Mouse (Mus musculus): Measurements from ENCODE around the gene Cblb. TPM values are rescaled to one million over a fixed set of nuclear protein-coding genes. Genes with fewer than 3 reads are reported as not detected.

Gene Cblb
- polyA plus RNA-seq, 1 experiment from 2014 or later, result 31.5 TPM

- Histone ChIP-seq H3K36me3 (peaks cover 25% of the 10 kb centered on the region), H3K27ac (no peak overlapping the region)
- WGBS, result 81% methylated on average over 11 of the region's 11 CpGs
Observed at GRCm38 (mm10) chr16:52146976-52147696, 116.1 kb downstream of the Cblb start.

DNA sequence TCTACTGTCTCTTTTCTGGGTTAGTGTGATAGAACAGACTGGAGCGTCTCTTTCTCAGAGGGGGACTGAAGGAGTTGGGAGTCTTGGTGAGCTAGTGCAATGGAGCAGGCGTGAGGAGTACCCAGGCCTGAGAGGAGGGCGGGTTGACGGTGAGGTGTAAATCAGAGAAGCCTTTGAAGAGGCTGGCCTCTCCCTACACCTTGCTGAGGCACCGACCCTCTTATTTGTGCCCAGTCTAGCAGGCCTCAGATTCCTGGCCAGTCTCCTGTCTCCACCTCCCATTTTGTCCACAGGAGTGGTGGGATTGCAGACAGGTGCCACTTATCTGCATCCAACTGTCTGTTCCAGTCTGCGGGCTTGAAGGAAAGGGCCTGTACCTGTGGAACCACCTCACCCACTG lies 117.0 kb downstream of the Cblb start:
- no peak overlapping the region for H3K4me2 ChIP-seq (replicated peaks)
- H3K27me3 ChIP-seq (replicated peaks), result no peaks in the 10 kb centered on the region
- no peak overlapping the region for H3K4me3 ChIP-seq
- no peak for ATAC-seq (ENCODE audit: low FRiP score, low read depth)
- H3K9me3 ChIP-seq, result no peaks in the 10 kb centered on the region
- no peaks in the 10 kb centered on the region for H3K4me1 ChIP-seq
- peaks cover 24% of the 10 kb centered on the region for H3K36me3 ChIP-seq
- H3K27ac ChIP-seq, result no peak overlapping the region
- no peak overlapping the region for H3K9ac ChIP-seq
- 73% methylated on average over 6 of the region's 6 CpGs for WGBS

More at GRCm38 (mm10) chr16:52146976-52147696, 116.1 kb downstream of the Cblb start:
- Histone ChIP-seq H3K4me1 (no peaks in the 10 kb centered on the region), H3K9me3 (no peaks in the 10 kb centered on the region), H3K9ac (no peak overlapping the region), H3K4me3 (no peak overlapping the region), H3K4me2 (replicated peaks) (no peak overlapping the region), H3K27me3 (replicated peaks) (no peaks in the 10 kb centered on the region)
- no peak for ATAC-seq (ENCODE audit: low FRiP score, low read depth)

GRCm38 (mm10) chr16:52149135-52149769 lies 118.2 kb downstream of the Cblb start:
- no peak for ATAC-seq (ENCODE audit: low FRiP score, low read depth)
- no peaks in the 10 kb centered on the region for H3K9me3 ChIP-seq
- H3K27ac ChIP-seq, result no peak overlapping the region
- no peaks in the 10 kb centered on the region for H3K27me3 ChIP-seq (replicated peaks)
- no peak overlapping the region for H3K9ac ChIP-seq
- peaks cover 19% of the 10 kb centered on the region for H3K36me3 ChIP-seq
- H3K4me2 ChIP-seq (replicated peaks), result no peak overlapping the region
- H3K4me3 ChIP-seq, result no peak overlapping the region
- WGBS, result 81% methylated on average over 6 of the region's 6 CpGs
- H3K4me1 ChIP-seq, result no peaks in the 10 kb centered on the region

DNA sequence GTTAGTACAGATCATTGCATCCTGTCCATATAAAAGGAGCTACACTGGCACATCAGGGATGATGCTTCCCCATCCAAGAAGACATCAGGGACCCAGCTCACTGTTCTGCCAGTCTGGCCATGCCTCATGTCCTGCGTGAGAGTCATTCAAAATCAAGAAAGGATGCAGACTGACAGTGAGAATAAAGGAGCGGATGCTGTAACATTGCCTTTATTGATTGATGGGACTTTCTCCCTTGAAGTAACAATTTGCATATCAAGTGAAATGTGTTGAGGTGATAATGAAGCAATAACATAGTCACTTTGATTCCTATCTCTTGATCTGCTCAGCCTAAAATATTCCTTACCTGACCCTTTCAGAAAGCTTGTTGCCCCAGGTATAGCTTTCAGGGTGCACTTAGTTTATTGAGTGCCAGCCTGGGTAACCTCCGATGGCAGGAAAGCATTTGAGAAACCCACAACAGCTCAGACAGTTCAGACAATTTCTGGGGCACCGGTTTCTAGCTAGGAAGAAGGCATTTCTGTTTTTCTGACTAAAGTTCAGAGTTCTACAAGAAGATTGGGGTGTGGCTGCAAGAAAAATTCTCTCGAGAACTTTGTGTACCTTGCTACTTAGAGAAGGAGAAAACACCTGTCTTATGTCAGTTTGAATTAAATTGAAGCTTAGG lies 124.1 kb downstream of the Cblb start:
- no peak for ATAC-seq (ENCODE audit: low FRiP score, low read depth)
- 77% methylated on average over 5 of the region's 5 CpGs for WGBS
- Histone ChIP-seq H3K27me3 (replicated peaks) (no peaks in the 10 kb centered on the region), H3K9ac (no peak overlapping the region), H3K27ac (no peak overlapping the region), H3K4me3 (no peak overlapping the region), H3K4me1 (no peaks in the 10 kb centered on the region), H3K9me3 (no peaks in the 10 kb centered on the region), H3K36me3 (peaks cover 20% of the 10 kb centered on the region), H3K4me2 (replicated peaks) (no peak overlapping the region)

- Histone ChIP-seq H3K27me3 (replicated peaks) (no peaks in the 10 kb centered on the region), H3K4me2 (replicated peaks) (no peak overlapping the region), H3K27ac (no peak overlapping the region), H3K4me1 (no peaks in the 10 kb centered on the region), H3K4me3 (no peak overlapping the region), H3K9ac (no peak overlapping the region), H3K36me3 (peaks cover 11% of the 10 kb centered on the region), H3K9me3 (no peaks in the 10 kb centered on the region)
- no peak for ATAC-seq (ENCODE audit: low FRiP score, low read depth)
- 91% methylated on average over 6 of the region's 6 CpGs for WGBS
Observed at GRCm38 (mm10) chr16:52159958-52160504, 129.0 kb downstream of the Cblb start.

- ATAC-seq (ENCODE audit: low FRiP score, low read depth), result no peak
- peaks cover 28% of the 10 kb centered on the region for H3K36me3 ChIP-seq
Observed at GRCm38 (mm10) chr16:52164246-52164645, 133.2 kb downstream of the Cblb start.

DNA sequence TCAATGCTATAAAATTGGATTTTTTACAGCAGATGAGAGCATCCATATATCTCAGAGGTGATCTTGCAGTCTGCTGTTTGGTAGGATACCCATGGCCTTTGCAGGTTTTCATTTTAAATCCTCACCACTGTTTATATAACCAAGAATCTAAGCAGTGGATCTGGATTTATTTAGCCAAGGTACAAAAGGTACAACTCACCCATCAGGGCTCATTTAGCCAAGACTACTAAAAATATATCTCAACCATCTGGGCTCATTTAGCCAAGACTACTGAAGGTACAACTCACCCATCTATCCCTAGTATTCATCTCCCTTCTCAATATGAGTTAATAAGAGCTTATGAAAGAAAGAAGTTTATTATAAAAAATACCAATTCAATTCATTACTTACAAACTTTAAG lies 142.2 kb downstream of the Cblb start:
- no peak overlapping the region for H3K27ac ChIP-seq
- no peak overlapping the region for H3K9ac ChIP-seq
- H3K4me1 ChIP-seq, result no peaks in the 10 kb centered on the region
- H3K27me3 ChIP-seq (replicated peaks), result no peaks in the 10 kb centered on the region
- H3K4me2 ChIP-seq (replicated peaks), result no peak overlapping the region
- peaks cover 17% of the 10 kb centered on the region for H3K36me3 ChIP-seq
- ATAC-seq (ENCODE audit: low FRiP score, low read depth), result no peak
- H3K9me3 ChIP-seq, result no peaks in the 10 kb centered on the region
- H3K4me3 ChIP-seq, result no peak overlapping the region

More at GRCm38 (mm10) chr16:52164246-52164645, 133.2 kb downstream of the Cblb start:
- no peak overlapping the region for H3K4me3 ChIP-seq
- no peaks in the 10 kb centered on the region for H3K4me1 ChIP-seq
- no peak overlapping the region for H3K4me2 ChIP-seq (replicated peaks)
- 90% methylated on average over 9 of the region's 9 CpGs for WGBS
- H3K27me3 ChIP-seq (replicated peaks), result no peaks in the 10 kb centered on the region
- no peak overlapping the region for H3K9ac ChIP-seq
- no peak overlapping the region for H3K27ac ChIP-seq
- H3K9me3 ChIP-seq, result no peaks in the 10 kb centered on the region

DNA sequence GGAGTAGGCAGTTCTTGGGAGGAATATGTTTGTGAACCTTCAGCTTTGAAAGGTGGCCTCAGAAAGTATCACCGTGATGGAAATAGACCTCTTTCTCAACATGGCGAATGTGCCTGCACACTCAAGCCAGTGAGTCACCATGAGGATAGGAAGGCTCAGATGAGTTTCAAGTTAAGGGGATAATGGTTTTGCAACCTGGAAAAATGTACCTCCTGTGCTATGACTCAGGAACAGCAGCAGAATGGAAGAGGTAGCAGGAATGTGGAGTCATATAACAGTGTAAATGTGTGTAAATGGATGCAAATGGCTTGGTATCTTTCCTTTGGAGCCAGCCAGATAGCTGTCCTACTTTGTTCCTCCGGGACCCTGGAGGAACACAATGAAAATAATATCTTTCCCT lies 148.8 kb downstream of the Cblb start:
- 96% methylated on average over 3 of the region's 3 CpGs for WGBS

DNA sequence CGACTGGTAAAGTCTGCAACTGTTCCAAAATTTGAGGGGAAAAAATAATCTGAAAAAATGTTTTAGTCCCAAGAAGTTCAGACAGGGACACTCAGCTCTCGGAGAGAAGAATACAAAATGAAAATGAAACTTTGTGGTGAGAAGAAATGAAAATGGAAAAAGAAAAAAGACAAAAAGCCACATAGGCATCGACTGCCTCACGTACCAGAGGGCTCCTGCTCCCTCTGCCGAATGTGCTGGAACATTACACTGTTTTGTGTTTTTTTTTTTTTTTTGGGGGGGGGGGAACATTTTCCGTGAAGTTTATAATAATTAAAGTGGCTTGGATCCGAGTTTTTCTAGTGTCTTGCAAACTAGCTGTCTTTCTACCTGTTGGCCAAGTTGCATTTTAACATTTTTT lies 151.0 kb downstream of the Cblb start:
- H3K9ac ChIP-seq, result no peak overlapping the region
- H3K9me3 ChIP-seq, result no peaks in the 10 kb centered on the region
- H3K36me3 ChIP-seq, result peaks cover 19% of the 10 kb centered on the region
- H3K4me1 ChIP-seq, result no peaks in the 10 kb centered on the region
- no peak overlapping the region for H3K4me2 ChIP-seq (replicated peaks)
- no peak overlapping the region for H3K27ac ChIP-seq
- WGBS, result 91% methylated on average over 7 of the region's 7 CpGs
- ATAC-seq (ENCODE audit: low FRiP score, low read depth), result no peak
- no peaks in the 10 kb centered on the region for H3K27me3 ChIP-seq (replicated peaks)
- no peak overlapping the region for H3K4me3 ChIP-seq

More for the DNA sequence above, 148.8 kb downstream of the Cblb start:
- Histone ChIP-seq H3K4me1 (no peaks in the 10 kb centered on the region), H3K9ac (no peak overlapping the region), H3K27me3 (replicated peaks) (no peaks in the 10 kb centered on the region), H3K27ac (no peak overlapping the region), H3K9me3 (no peaks in the 10 kb centered on the region), H3K36me3 (peaks cover 7% of the 10 kb centered on the region), H3K4me3 (no peak overlapping the region), H3K4me2 (replicated peaks) (no peak overlapping the region)
- no peak for ATAC-seq (ENCODE audit: low FRiP score, low read depth)

DNA sequence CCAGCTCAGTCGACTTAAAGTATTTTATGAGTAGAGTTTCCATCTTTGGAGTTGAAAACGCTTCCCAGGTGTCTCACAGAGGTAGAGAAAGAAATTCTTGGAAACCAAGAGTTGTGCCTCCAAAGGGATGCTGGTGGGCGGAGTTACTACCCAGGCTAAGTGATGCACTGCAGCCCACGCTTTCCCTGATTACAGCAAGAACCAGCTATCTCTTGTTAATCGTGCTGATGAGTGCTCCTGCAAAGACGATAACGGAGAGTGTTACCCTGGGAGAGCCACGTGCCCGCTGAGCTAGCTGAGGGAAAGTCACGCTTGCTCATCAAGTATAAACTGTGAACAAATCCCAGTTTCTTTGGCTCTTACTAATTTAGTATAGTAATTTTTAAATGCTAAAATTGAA lies 153.3 kb downstream of the Cblb start:
- no peak overlapping the region for H3K9ac ChIP-seq
- WGBS, result 86% methylated on average over 10 of the region's 10 CpGs
- no peak overlapping the region for H3K27ac ChIP-seq
- no peaks in the 10 kb centered on the region for H3K9me3 ChIP-seq
- no peak overlapping the region for H3K4me3 ChIP-seq
- H3K4me1 ChIP-seq, result no peaks in the 10 kb centered on the region
- H3K36me3 ChIP-seq, result peaks cover 21% of the 10 kb centered on the region
- no peak for ATAC-seq (ENCODE audit: low FRiP score, low read depth)
- no peak overlapping the region for H3K4me2 ChIP-seq (replicated peaks)
- no peaks in the 10 kb centered on the region for H3K27me3 ChIP-seq (replicated peaks)

DNA sequence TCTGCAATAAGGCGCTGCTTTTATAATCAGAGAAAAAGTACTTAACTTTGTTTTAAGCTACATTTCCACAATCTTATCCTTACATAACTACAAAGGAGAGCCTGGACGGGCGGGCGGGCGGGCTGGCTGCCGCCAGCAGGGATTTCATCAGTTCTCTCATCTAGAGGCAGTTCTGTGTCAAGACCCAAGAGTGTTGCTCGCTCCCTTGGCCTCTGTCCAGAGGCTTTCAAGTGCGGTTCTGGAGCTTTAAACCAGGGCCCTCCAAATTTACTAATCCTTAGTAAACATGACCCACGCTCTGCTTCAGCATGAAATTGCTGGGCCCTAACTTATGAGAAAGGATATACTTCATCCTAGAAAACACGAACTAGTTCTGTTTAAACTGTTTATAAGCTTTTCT lies 155.7 kb downstream of the Cblb start:
- no peak overlapping the region for H3K4me2 ChIP-seq (replicated peaks)
- no peaks in the 10 kb centered on the region for H3K4me1 ChIP-seq
- no peaks in the 10 kb centered on the region for H3K27me3 ChIP-seq (replicated peaks)
- no peak for ATAC-seq (ENCODE audit: low FRiP score, low read depth)
- 84% methylated on average over 10 of the region's 10 CpGs for WGBS
- no peak overlapping the region for H3K27ac ChIP-seq
- H3K4me3 ChIP-seq, result no peak overlapping the region
- H3K9ac ChIP-seq, result no peak overlapping the region
- H3K36me3 ChIP-seq, result peaks cover 42% of the 10 kb centered on the region
- no peaks in the 10 kb centered on the region for H3K9me3 ChIP-seq

GRCm38 (mm10) chr16:52189103-52189502 lies 158.1 kb downstream of the Cblb start:
- Histone ChIP-seq H3K36me3 (peaks cover 45% of the 10 kb centered on the region), H3K4me2 (replicated peaks) (no peak overlapping the region), H3K4me3 (no peak overlapping the region), H3K27ac (no peak overlapping the region), H3K4me1 (no peaks in the 10 kb centered on the region), H3K9me3 (no peaks in the 10 kb centered on the region), H3K27me3 (replicated peaks) (no peaks in the 10 kb centered on the region), H3K9ac (no peak overlapping the region)
- no peak for ATAC-seq (ENCODE audit: low FRiP score, low read depth)
- 71% methylated on average over 1 of the region's 2 CpGs for WGBS

Measured in neural tube, embryonic 12.5 days (tissue).